Mouse (Mus musculus): ENCODE data around the gene Prrxl1. TPM values are rescaled to one million over a fixed set of nuclear protein-coding genes. Genes with fewer than 3 reads are reported as not detected.

The Prrxl1 gene
- polyA plus RNA-seq, 1 experiment from 2014 or later, result 0.19 TPM

GRCm38 (mm10) chr14:32696344-32696743 is 97.1 kb downstream of the Prrxl1 start:
- Histone ChIP-seq H3K27ac (replicated peaks in 1 of 2; ENCODE audit: control insufficient read depth in 1 of 2, insufficient read depth in 1 of 2, low read depth in 2 of 2, low read length in 2 of 2) (no peak overlapping the region), H3K4me3 (ENCODE audit: control insufficient read depth in 1 of 2, insufficient read depth in 1 of 2, low read depth in 1 of 2, low read length in 2 of 2) (no peak overlapping the region), H3K9me3 (ENCODE audit: control insufficient read depth, low read length) (no peaks in the 10 kb centered on the region), H3K27me3 (ENCODE audit: control insufficient read depth, insufficient read depth, low read length) (0 out of 2 replicates have a peak, but pooled peaks cover 3% of the 10 kb centered on the region), H3K4me1 (ENCODE audit: control insufficient read depth in 2 of 2, insufficient read depth in 2 of 2, low read length in 2 of 2) (peaks cover 15 to 25% of the 10 kb centered on the region in 2 experiments), H3K9ac (ENCODE audit: low read length) (no peak overlapping the region), H3K36me3 (ENCODE audit: control insufficient read depth, insufficient read depth, low read length) (no peaks in the 10 kb centered on the region), H3K4me2 (ENCODE audit: low read length) (no peak overlapping the region)
- no peak for ATAC-seq (ENCODE audit: insufficient number of reproducible peaks, insufficient read depth, low FRiP score, low read depth)
- WGBS, result 89% methylated on average over 2 of the region's 2 CpGs

- H3K9me3 ChIP-seq (ENCODE audit: control insufficient read depth, low read length), result no peaks in the 10 kb centered on the region
- H3K4me3 ChIP-seq (ENCODE audit: control insufficient read depth in 1 of 2, insufficient read depth in 1 of 2, low read depth in 1 of 2, low read length in 2 of 2), result no peak overlapping the region
- H3K27me3 ChIP-seq (ENCODE audit: control insufficient read depth, insufficient read depth, low read length), result 0 out of 2 replicates have a peak, but pooled peaks cover 3% of the 10 kb centered on the region
- H3K4me1 ChIP-seq (ENCODE audit: control insufficient read depth in 2 of 2, insufficient read depth in 2 of 2, low read length in 2 of 2), result peaks cover 20 to 27% of the 10 kb centered on the region in 2 experiments
- no peak overlapping the region for H3K9ac ChIP-seq (ENCODE audit: low read length)
- WGBS, result 80% methylated on average over 8 of the region's 8 CpGs
- H3K4me2 ChIP-seq (ENCODE audit: low read length), result no peak overlapping the region
- ATAC-seq (ENCODE audit: insufficient number of reproducible peaks, insufficient read depth, low FRiP score, low read depth), result no peak
- H3K36me3 ChIP-seq (ENCODE audit: control insufficient read depth, insufficient read depth, low read length), result no peaks in the 10 kb centered on the region
- no peak overlapping the region for H3K27ac ChIP-seq (replicated peaks in 1 of 2; ENCODE audit: control insufficient read depth in 1 of 2, insufficient read depth in 1 of 2, low read depth in 2 of 2, low read length in 2 of 2)
Measured at GRCm38 (mm10) chr14:32697774-32698173, 98.6 kb downstream of the Prrxl1 start.

GRCm38 (mm10) chr14:32698556-32698955 is 99.3 kb downstream of the Prrxl1 start:
- H3K4me1 ChIP-seq (ENCODE audit: control insufficient read depth in 2 of 2, insufficient read depth in 2 of 2, low read length in 2 of 2), result peaks cover 19 to 20% of the 10 kb centered on the region in 2 experiments
- H3K4me3 ChIP-seq (ENCODE audit: control insufficient read depth in 1 of 2, insufficient read depth in 1 of 2, low read depth in 1 of 2, low read length in 2 of 2), result no peak overlapping the region
- no peak for ATAC-seq (ENCODE audit: insufficient number of reproducible peaks, insufficient read depth, low FRiP score, low read depth)
- H3K27ac ChIP-seq (replicated peaks in 1 of 2; ENCODE audit: control insufficient read depth in 1 of 2, insufficient read depth in 1 of 2, low read depth in 2 of 2, low read length in 2 of 2), result no peak overlapping the region
- no peaks in the 10 kb centered on the region for H3K36me3 ChIP-seq (ENCODE audit: control insufficient read depth, insufficient read depth, low read length)
- H3K27me3 ChIP-seq (ENCODE audit: control insufficient read depth, insufficient read depth, low read length), result 0 out of 2 replicates have a peak, but pooled peaks cover 3% of the 10 kb centered on the region
- H3K9ac ChIP-seq (ENCODE audit: low read length), result no peak overlapping the region
- no peak overlapping the region for H3K4me2 ChIP-seq (ENCODE audit: low read length)
- 77% methylated on average over 3 of the region's 3 CpGs for WGBS
- no peaks in the 10 kb centered on the region for H3K9me3 ChIP-seq (ENCODE audit: control insufficient read depth, low read length)

Other genes starting within 250 kb of the Prrxl1 start
- not detected in 2 replicates for gene 1700024G13Rik, start 211.0 kb upstream of the Prrxl1 start, polyA plus RNA-seq (2014; fragmentation: Nextera tagmentation; extraction: Ambion mirVana)
- 0.11 and 0.82 TPM in 2 replicates for gene Slc18a3, start 134.6 kb upstream of the Prrxl1 start, polyA plus RNA-seq (2014; fragmentation: Nextera tagmentation; extraction: Ambion mirVana)
- 0.08 TPM in 1 of 2 replicates, not detected in the other for gene Chat, start 133.4 kb upstream of the Prrxl1 start, polyA plus RNA-seq (2014; fragmentation: Nextera tagmentation; extraction: Ambion mirVana)
- gene Ercc6, start 85.9 kb upstream of the Prrxl1 start, polyA plus RNA-seq (2014; fragmentation: Nextera tagmentation; extraction: Ambion mirVana), result 7.9 and 9.0 TPM in 2 replicates
- 8.3 and 9.1 TPM in 2 replicates for gene 3425401B19Rik, start 85.9 kb downstream of the Prrxl1 start, polyA plus RNA-seq (2014; fragmentation: Nextera tagmentation; extraction: Ambion mirVana)
- gene Tmem273, start 186.6 kb downstream of the Prrxl1 start, polyA plus RNA-seq (2014; fragmentation: Nextera tagmentation; extraction: Ambion mirVana), result 0.53 and 0.84 TPM in 2 replicates
- gene Fam170b, start 234.6 kb downstream of the Prrxl1 start, polyA plus RNA-seq (2014; fragmentation: Nextera tagmentation; extraction: Ambion mirVana), result 0.19 TPM in 1 of 2 replicates, not detected in the other

Data from heart, embryonic 14.5 days (tissue).